Mouse (Mus musculus) adipose tissue, adult 10 weeks (tissue): Measurements from ENCODE around the gene 9130008F23Rik. TPM values are rescaled to one million over a fixed set of nuclear protein-coding genes. Genes with fewer than 3 reads are reported as not detected.

Experiments used
- polyA plus RNA-seq: library from polyadenylated mRNA; stranded (reverse); fragments of 350-450 nt; fragmentation: Illumina TruSeq; extraction: RNeasy Lipid Tissue Mini Kit (QIAGEN cat#74804); gene quantifications from one replicate; pipeline ENCODE4 v1.2.3, GENCODE M21; 2014; ENCODE audit warnings: low read depth, low replicate concordance

The 9130008F23Rik gene
- 2.8 TPM for polyA plus RNA-seq

DNA sequence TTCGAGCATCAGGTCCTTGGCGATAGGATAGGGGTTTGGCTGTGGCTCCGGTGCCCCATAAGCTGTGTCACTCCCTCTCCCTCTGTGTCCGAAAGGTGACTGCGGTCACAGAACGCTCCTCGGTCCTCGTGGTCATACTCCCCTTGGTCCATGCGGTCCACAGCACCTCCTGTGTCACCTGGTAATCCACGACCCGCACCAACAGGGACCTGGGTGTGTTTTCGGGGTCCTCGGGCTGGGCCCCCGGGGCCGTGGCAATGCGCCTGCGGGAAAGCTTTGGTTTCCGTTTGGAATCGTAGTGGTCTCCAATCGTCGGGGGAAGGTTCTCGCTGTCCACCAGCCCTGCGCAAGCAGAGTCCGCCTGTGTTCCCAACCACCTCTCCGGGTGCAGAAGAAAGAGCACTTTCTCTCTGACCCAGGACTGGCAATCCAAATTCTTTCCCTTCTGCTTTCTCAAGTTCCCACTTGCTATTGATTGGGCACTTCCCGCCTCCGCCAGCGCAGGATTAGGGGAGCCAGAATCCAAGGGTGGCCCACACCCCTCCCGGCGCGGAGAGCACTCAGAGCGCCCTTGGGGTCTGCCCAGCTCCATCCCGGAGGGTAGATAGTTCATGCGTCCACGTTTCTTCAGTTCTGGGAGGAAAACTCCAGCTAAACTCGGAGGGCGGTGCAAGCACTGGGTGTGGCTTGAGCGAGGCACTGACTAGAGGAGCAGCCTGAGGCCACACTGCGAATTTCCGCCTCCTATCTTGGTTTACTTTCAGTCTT, at the start of gene 9130008F23Rik:
TSS of gene 9130008F23Rik (minus strand) at position 636 of the 768 bp plus-strand sequence.

DNA sequence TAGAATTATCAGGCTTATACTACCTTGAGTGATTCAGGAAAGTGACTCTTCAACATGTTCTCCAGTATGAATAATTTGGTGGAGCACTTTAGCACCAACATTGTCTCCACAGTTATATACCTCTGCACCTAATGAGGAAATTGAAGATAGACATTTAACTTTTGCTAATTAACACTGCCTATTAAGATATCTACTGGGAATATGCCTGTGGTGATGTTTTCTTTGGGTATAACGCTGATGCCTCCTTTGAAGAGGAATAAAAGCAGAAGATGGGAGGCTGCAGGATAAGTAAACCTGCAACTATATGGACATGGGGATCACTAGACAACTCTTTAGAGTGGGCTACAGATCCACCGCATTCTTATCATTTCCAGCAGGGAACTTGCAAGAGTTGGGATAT, 33.9 kb upstream of the 9130008F23Rik start, which contains the start of gene Glyatl3:
TSS of gene Glyatl3 (minus strand) at position 101 of the 400 bp plus-strand sequence.

Other genes starting within 250 kb of the 9130008F23Rik start
- not detected for gene Esp3, start 248.5 kb downstream of the 9130008F23Rik start, polyA plus RNA-seq
- gene Esp1, start 153.4 kb downstream of the 9130008F23Rik start, polyA plus RNA-seq: not detected
- 72.0 TPM for gene Crisp2, start 73.6 kb downstream of the 9130008F23Rik start, polyA plus RNA-seq
- not detected for gene Rhag, start 69.4 kb downstream of the 9130008F23Rik start, polyA plus RNA-seq
- gene Glyatl3, start 33.8 kb upstream of the 9130008F23Rik start, polyA plus RNA-seq: not detected
- 50.7 TPM for gene Mut, start 54.1 kb upstream of the 9130008F23Rik start, polyA plus RNA-seq
- gene Cenpq, start 54.5 kb upstream of the 9130008F23Rik start, polyA plus RNA-seq: 4.1 TPM